Mouse (Mus musculus) spleen, adult 2 months (tissue): Measurements from ENCODE around the gene Gramd4.

Experiments used
- CTCF ChIP-seq: fragments of 200-500 bp; IDR thresholded peaks from 2 replicates; pipeline ENCODE4 v1.5.1; 2011; ENCODE audit warnings: mild to moderate bottlenecking, inconsistent platforms; ENCODE audit not compliant: insufficient read depth, insufficient read length, insufficient replicate concordance; ENCODE audit errors: extremely low read depth
- POLR2A ChIP-seq: fragments of 200-500 bp; IDR thresholded peaks from 2 replicates; pipeline ENCODE4 v1.6.1; 2011; ENCODE audit warnings: low read depth, low read length, inconsistent platforms

DNA sequence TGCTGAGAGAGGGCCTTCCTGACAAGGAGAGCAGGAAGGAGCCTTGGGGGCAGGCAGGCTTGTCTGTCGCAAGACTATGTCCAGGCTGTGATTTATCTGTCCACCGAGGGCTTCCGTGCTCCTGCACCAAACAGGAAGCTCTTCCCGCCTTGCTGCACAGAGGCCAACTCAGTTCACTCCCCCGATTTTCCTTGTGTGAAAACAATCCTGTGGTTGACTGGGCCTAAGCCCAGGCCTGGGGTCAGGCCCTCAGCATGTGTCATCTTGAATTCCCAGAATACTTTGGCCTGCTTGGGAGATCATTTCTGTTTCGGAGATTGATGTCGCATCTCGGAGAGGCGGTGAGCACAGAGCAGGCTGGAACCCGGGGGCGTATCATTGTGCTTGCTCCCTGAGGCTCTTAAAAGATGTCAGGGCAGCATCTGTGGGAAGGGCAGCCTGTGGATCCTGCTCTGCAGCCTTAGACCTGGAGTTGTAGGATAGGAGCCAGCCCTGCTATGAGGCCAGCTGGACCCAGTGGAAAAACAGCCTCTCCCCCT is 32.6 kb downstream of the Gramd4 start:
- TF ChIP-seq POLR2A (no peak), CTCF (no peak)
